Comparison of ENCODE assay signal across 8 mouse cellular contexts in genomic region chr8:71271630-71272029, GRCm38 (mm10). TPM values are rescaled to one million over a fixed set of nuclear protein-coding genes. Genes with fewer than 3 reads are reported as not detected.
DNase-seq lines count a peak whose midpoint lies in the region; ATAC-seq and TF ChIP-seq lines count a peak whose summit lies in the region.

No protein-coding gene starts in this region.

- H3K4me1 ChIP-seq in forebrain, embryonic 12.5 days = peaks cover 28% of the 10 kb centered on the region
- H3K4me1 ChIP-seq in liver, embryonic 16.5 days (ENCODE audit: control insufficient read depth, low read depth, low read length) = peaks cover 32% of the 10 kb centered on the region

- TF ChIP-seq CTCF in gastrocnemius, adult 2 months (IDR thresholded peaks at IDR 0.05) = no peak

- peak overlapping the region; percentile 81 for H3K4me3 ChIP-seq in gastrocnemius, adult 2 months
- H3K4me3 ChIP-seq in forebrain, embryonic 12.5 days (replicated peaks) = peak overlapping the region; percentile 80
- peak overlapping the region; percentile 87 for H3K4me3 ChIP-seq in liver, embryonic 16.5 days (ENCODE audit: low read depth, low read length)

- DNase-seq in gastrocnemius, adult 2 months = no peak
- no peak for DNase-seq in gastrocnemius, postnatal 14 days
- DNase-seq in 416B (ENCODE audit: low read depth) = peak; percentile 43
- DNase-seq in right cerebral cortex, postnatal 4 days = no peak
- no peak for DNase-seq in adrenal gland, adult (ENCODE audit: inconsistent age in 2 of 2, low spot score in 1 of 2)

- intact Hi-C loops in gastrocnemius, adult 2 months (cut with DNase I) = loop anchor here (2.0 to 5.0 kb wide), 2 partner anchors 41 to 95 kb away; partner anchors contain the start of gene Use1
- intact Hi-C loops in gastrocnemius, postnatal 14 days (cut with DNase I; ENCODE audit: low total_unique reads) = loop anchor here (5.0 kb wide), 1 partner anchor 56 kb away; no protein-coding TSS in a partner anchor

- H3K4me2 ChIP-seq in forebrain, embryonic 12.5 days = peak overlapping the region; percentile 83
- H3K4me2 ChIP-seq in liver, embryonic 16.5 days (ENCODE audit: low read depth, low read length) = peak overlapping the region; percentile 92

- no peak for ATAC-seq in forebrain, embryonic 12.5 days (ENCODE audit: low FRiP score)
- ATAC-seq in liver, embryonic 16.5 days (ENCODE audit: low read depth) = no peak
- ATAC-seq in megakaryocyte progenitor cell, adult 5-6 weeks (replicated peaks; ENCODE audit: poor library complexity) = no peak

- peak overlapping the region; percentile 92 for H3K27ac ChIP-seq in gastrocnemius, adult 2 months
- peak overlapping the region; percentile 81 for H3K27ac ChIP-seq in forebrain, embryonic 12.5 days
- H3K27ac ChIP-seq in liver, embryonic 16.5 days (ENCODE audit: low read length) = peak overlapping the region; percentile 94

- no peaks in the 10 kb centered on the region for H3K27me3 ChIP-seq in forebrain, embryonic 12.5 days
- no peaks in the 10 kb centered on the region for H3K27me3 ChIP-seq in liver, embryonic 16.5 days (ENCODE audit: control insufficient read depth, insufficient read depth, low read depth, low read length)

- 18% methylated on average over 5 of the region's 5 CpGs for WGBS in forebrain, embryonic 12.5 days
- 16% methylated on average over 5 of the region's 5 CpGs for WGBS in liver, embryonic 16.5 days (ENCODE audit: insufficient replicate concordance)

- no peaks in the 10 kb centered on the region for H3K36me3 ChIP-seq in forebrain, embryonic 12.5 days (replicated peaks)
- H3K36me3 ChIP-seq in liver, embryonic 16.5 days (ENCODE audit: control insufficient read depth, insufficient read depth) = no peaks in the 10 kb centered on the region; the same call in 1 of the 2 replicates

- H3K9me3 ChIP-seq in forebrain, embryonic 12.5 days = no peaks in the 10 kb centered on the region
- no peaks in the 10 kb centered on the region for H3K9me3 ChIP-seq in liver, embryonic 16.5 days (replicated peaks; ENCODE audit: control insufficient read depth, low read length)

- H3K9ac ChIP-seq in forebrain, embryonic 12.5 days = peak overlapping the region; percentile 76
- peak overlapping the region; percentile 88 for H3K9ac ChIP-seq in liver, embryonic 16.5 days (ENCODE audit: low read depth, low read length)

RNA-seq across cellular contexts. Expression of gene Myo9b, which starts 0.9 kb away (rescaled TPM):
- 1 to 10 TPM; 6.1 to 9.3 TPM for total RNA-seq in gastrocnemius, adult 2 months (2021)
- total RNA-seq in gastrocnemius, postnatal 14 days (2021) = 10 to 100 TPM; 12.7 to 15.0 TPM
- polyA plus RNA-seq in forebrain, embryonic 12.5 days (2016; fragmentation: Nextera tagmentation; extraction: Ambion mirVana) = 26.4 and 28.3 TPM in 2 replicates
- polyA plus RNA-seq in liver, embryonic 16.5 days (2015; fragmentation: Nextera tagmentation; extraction: Ambion mirVana) = 7.4 and 7.8 TPM in 2 replicates
- 29.4 and 30.4 TPM in 2 replicates for total RNA-seq in megakaryocyte progenitor cell, adult 5-6 weeks (2015)
- total RNA-seq in megakaryocyte progenitor cell, adult 5-6 weeks (2017) = 37.6 and 48.7 TPM in 2 replicates

RNA-seq across cellular contexts. Expression of gene Haus8, which starts 1.1 kb away (rescaled TPM):
- 1 to 10 TPM; 5.5 to 7.9 TPM for total RNA-seq in gastrocnemius, adult 2 months (2021)
- 1 to 10 TPM; 6.4 to 8.2 TPM for total RNA-seq in gastrocnemius, postnatal 14 days (2021)
- 52.4 and 58.4 TPM in 2 replicates for polyA plus RNA-seq in forebrain, embryonic 12.5 days (2016; fragmentation: Nextera tagmentation; extraction: Ambion mirVana)
- 42.8 and 47.1 TPM in 2 replicates for polyA plus RNA-seq in liver, embryonic 16.5 days (2015; fragmentation: Nextera tagmentation; extraction: Ambion mirVana)
- total RNA-seq in megakaryocyte progenitor cell, adult 5-6 weeks (2015) = 24.9 and 25.4 TPM in 2 replicates
- total RNA-seq in megakaryocyte progenitor cell, adult 5-6 weeks (2017) = 62.8 and 66.7 TPM in 2 replicates
